Mouse (Mus musculus) heart, postnatal 0 days (tissue): ENCODE data around the gene Dock7. TPM values are rescaled to one million over a fixed set of nuclear protein-coding genes. Genes with fewer than 3 reads are reported as not detected.

Experiments
- ATAC-seq: fragments of 200-750 bp; cut with Nextera tagmentation; 2 replicates; pipeline ENCODE4 v1.8.0; 2017; ENCODE audit warnings: low read depth, moderate number of reproducible peaks, moderate library complexity; ENCODE audit not compliant: insufficient read depth
- DNase-seq: peaks from one replicate; pipeline ENCODE4 v3.0.0-alpha.2; 2016; ENCODE audit warnings: low spot score
- H3K27ac ChIP-seq: fragments of 300-500 bp; sonication (generic); 2 replicates; pipeline ENCODE4 v1.5.1; 2014; ENCODE audit warnings: low read depth, mild to moderate bottlenecking
- H3K27me3 ChIP-seq: fragments of 300-500 bp; sonication (generic); 2 replicates; pipeline ENCODE4 v1.6.1; 2014; ENCODE audit warnings: low read length, mixed read lengths; ENCODE audit not compliant: control insufficient read depth, insufficient read depth
- H3K36me3 ChIP-seq: fragments of 300-500 bp; sonication (generic); replicated peaks from 2 replicates; pipeline ENCODE4 v1.6.1; 2014; ENCODE audit warnings: low read length, mixed read lengths; ENCODE audit not compliant: control insufficient read depth, insufficient read depth
- H3K4me1 ChIP-seq: fragments of 300-500 bp; sonication (generic); 2 replicates; pipeline ENCODE4 v1.6.1; 2014; ENCODE audit warnings: antibody characterized with exemption; ENCODE audit not compliant: control insufficient read depth, insufficient read depth
- H3K4me2 ChIP-seq: fragments of 300-500 bp; sonication (generic); 2 replicates; pipeline ENCODE4 v1.6.1; 2014; ENCODE audit warnings: low read depth, mild to moderate bottlenecking, low read length, moderate library complexity
- H3K4me3 ChIP-seq: fragments of 300-500 bp; sonication (generic); 2 replicates; pipeline ENCODE4 v1.5.1; 2014; ENCODE audit warnings: low read depth, low read length
- H3K9ac ChIP-seq: fragments of 300-500 bp; sonication (generic); replicated peaks from 2 replicates; pipeline ENCODE4 v1.6.1; 2014; ENCODE audit warnings: low read depth, low read length, mixed read lengths
- H3K9me3 ChIP-seq: fragments of 300-500 bp; sonication (generic); replicated peaks from 2 replicates; pipeline ENCODE4 v1.6.1; 2016; ENCODE audit warnings: low read length; ENCODE audit not compliant: control insufficient read depth
- CTCF ChIP-seq: IDR thresholded peaks from 2 replicates; pipeline ENCODE4 v1.5.1; 2016; ENCODE audit warnings: antibody characterized with exemption, control low read depth, low read depth
- EP300 ChIP-seq: IDR thresholded peaks from 2 replicates; pipeline ENCODE4 v1.6.1; 2016; ENCODE audit warnings: antibody characterized with exemption, low read depth
- WGBS: fragments of 180-500 bp; shearing (Covaris S2); extraction: QIAGEN DNeasy Blood & Tissue Kit; methylation state at CpG from one replicate; pipeline ENCODE4 v1.1.7; 2014; 5-methylcytosine and 5-hydroxymethylcytosine counted together
- polyA plus RNA-seq: library from polyadenylated mRNA; unstranded; fragments of >200 nt; fragmentation: Nextera tagmentation; extraction: Ambion mirVana; gene quantifications from 2 replicates; pipeline ENCODE4 v1.2.1, GENCODE M21; 2015
- total RNA-seq: library from RNA; depleted of rRNA; stranded (reverse); fragments of >200 nt; gene quantifications from 2 replicates; pipeline ENCODE4 v1.2.3, GENCODE M21; 2014; ENCODE audit warnings: low replicate concordance

The Dock7 gene
- total and polyA plus RNA-seq, 2 experiments from 2014 or later = 10.2 to 17.4 TPM

DNA sequence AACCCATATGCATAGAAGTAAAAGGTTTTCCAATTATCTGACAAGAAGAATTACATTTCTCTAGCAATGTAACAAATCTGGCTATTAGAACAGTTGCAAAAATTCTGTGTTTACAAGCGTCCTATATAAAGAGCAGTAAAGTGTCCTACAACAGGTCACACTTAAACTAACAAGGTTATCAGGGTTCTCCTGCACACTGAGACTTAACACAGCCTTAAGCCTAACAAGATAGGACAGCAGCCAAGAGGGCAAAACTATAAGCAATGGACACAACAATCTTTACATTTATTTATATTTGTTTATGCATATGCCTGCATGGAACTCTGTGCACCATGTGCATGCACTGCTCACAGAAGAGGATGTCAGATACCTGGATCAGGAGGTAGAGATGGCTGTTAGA lies 39.5 kb downstream of the Dock7 start:
- no peak for DNase-seq
- no peak for ATAC-seq
- Histone ChIP-seq H3K4me1 (no peaks in the 10 kb centered on the region), H3K9ac (no peak overlapping the region), H3K36me3 (peaks cover 23% of the 10 kb centered on the region; the same call in 1 of the 2 replicates), H3K4me2 (no peak overlapping the region), H3K9me3 (no peaks in the 10 kb centered on the region), H3K4me3 (no peak overlapping the region), H3K27ac (no peak overlapping the region), H3K27me3 (no peaks in the 10 kb centered on the region)
- no peak for TF ChIP-seq EP300
- 56% methylated on average over 1 of the region's 1 CpGs for WGBS

GRCm38 (mm10) chr4:99078005-99078404 lies 42.7 kb downstream of the Dock7 start:
- no peaks in the 10 kb centered on the region for H3K27me3 ChIP-seq
- no peak overlapping the region for H3K4me2 ChIP-seq
- whole genome bisulfite sequencing = 84% methylated on average over 3 of the region's 3 CpGs
- no peaks in the 10 kb centered on the region for H3K9me3 ChIP-seq
- H3K27ac ChIP-seq = no peak overlapping the region
- TF ChIP-seq EP300 = no peak
- ATAC-seq (no peak), DNase-seq (no peak)
- H3K4me3 ChIP-seq = no peak overlapping the region
- no peaks in the 10 kb centered on the region for H3K4me1 ChIP-seq
- H3K36me3 ChIP-seq = peaks cover 20% of the 10 kb centered on the region; the same call in 1 of the 2 replicates
- H3K9ac ChIP-seq = no peak overlapping the region

- TF ChIP-seq CTCF (no peak), EP300 (no peak)
- H3K36me3 ChIP-seq = peaks cover 28% of the 10 kb centered on the region
- H3K4me3 ChIP-seq = no peak overlapping the region
- 69% methylated on average over 6 of the region's 6 CpGs for WGBS
- no peak overlapping the region for H3K4me2 ChIP-seq
- DNase-seq (no peak), ATAC-seq (no peak)
- H3K9ac ChIP-seq = no peak overlapping the region
- no peaks in the 10 kb centered on the region for H3K4me1 ChIP-seq
- H3K27me3 ChIP-seq = no peaks in the 10 kb centered on the region
- H3K27ac ChIP-seq = no peak overlapping the region
- H3K9me3 ChIP-seq = no peaks in the 10 kb centered on the region
Measured at GRCm38 (mm10) chr4:99068806-99069205, 51.9 kb downstream of the Dock7 start.

DNA sequence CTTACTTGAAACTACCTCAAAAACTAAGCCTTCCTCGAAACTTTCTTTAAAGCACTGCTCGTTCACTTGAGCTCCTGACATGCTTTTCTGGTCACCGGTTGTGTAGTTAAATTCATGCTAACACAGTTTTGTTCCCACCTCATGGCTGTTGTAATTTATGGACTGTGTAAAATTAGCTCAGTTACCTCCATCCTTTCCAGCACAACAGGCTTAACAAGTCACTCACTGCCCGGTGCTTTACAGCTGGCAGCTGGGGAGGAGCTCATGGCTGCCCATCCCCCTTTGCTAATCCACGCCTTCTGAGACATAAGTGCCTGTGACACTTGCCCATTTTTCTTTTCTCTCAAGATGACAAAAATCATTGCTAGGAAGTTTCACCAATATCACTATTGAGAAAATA lies 56.2 kb downstream of the Dock7 start:
- DNase-seq (no peak), ATAC-seq (no peak)
- no peak overlapping the region for H3K4me2 ChIP-seq
- H3K9me3 ChIP-seq = no peaks in the 10 kb centered on the region
- H3K27me3 ChIP-seq = no peaks in the 10 kb centered on the region
- H3K36me3 ChIP-seq = peaks cover 25% of the 10 kb centered on the region
- no peak overlapping the region for H3K27ac ChIP-seq
- H3K9ac ChIP-seq = no peak overlapping the region
- H3K4me1 ChIP-seq = no peaks in the 10 kb centered on the region
- 71% methylated on average over 5 of the region's 5 CpGs for WGBS
- H3K4me3 ChIP-seq = no peak overlapping the region
- no peak for TF ChIP-seq EP300
- no peak for TF ChIP-seq CTCF

- Histone ChIP-seq H3K36me3 (0 out of 2 replicates have a peak, but pooled peaks cover 10% of the 10 kb centered on the region), H3K4me2 (no peak overlapping the region), H3K9ac (no peak overlapping the region), H3K27ac (no peak overlapping the region), H3K4me3 (no peak overlapping the region), H3K4me1 (no peaks in the 10 kb centered on the region), H3K9me3 (no peaks in the 10 kb centered on the region), H3K27me3 (no peaks in the 10 kb centered on the region)
- ATAC-seq (no peak), DNase-seq (no peak)
- WGBS = 72% methylated on average over 2 of the region's 2 CpGs
- TF ChIP-seq CTCF (no peak), EP300 (no peak)
Measured at GRCm38 (mm10) chr4:99048581-99048980, 72.1 kb downstream of the Dock7 start.

GRCm38 (mm10) chr4:99046471-99046870 lies 74.2 kb downstream of the Dock7 start:
- ATAC-seq = no peak
- TF ChIP-seq CTCF = no peak
- TF ChIP-seq EP300 = no peak
- no peak overlapping the region for H3K4me2 ChIP-seq
- H3K9ac ChIP-seq = no peak overlapping the region
- H3K36me3 ChIP-seq = peaks cover 21% of the 10 kb centered on the region; the same call in 1 of the 2 replicates
- H3K27ac ChIP-seq = no peak overlapping the region
- 81% methylated on average over 3 of the region's 3 CpGs for WGBS
- H3K9me3 ChIP-seq = no peaks in the 10 kb centered on the region; the same call in 1 of the 2 replicates
- no peaks in the 10 kb centered on the region for H3K27me3 ChIP-seq
- no peak for DNase-seq
- H3K4me1 ChIP-seq = no peaks in the 10 kb centered on the region
- no peak overlapping the region for H3K4me3 ChIP-seq
